Mouse (Mus musculus) monocyte, adult 59 days (primary cell): Measurements from ENCODE around the gene Nucks1. TPM values are rescaled to one million over a fixed set of nuclear protein-coding genes. Genes with fewer than 3 reads are reported as not detected.

Experiments
- total RNA-seq, 2 experiments: library from RNA; stranded (reverse); gene quantifications; one replicate each; pipeline ENCODE4 v1.2.4; 2023

Gene Nucks1
- 10 to 100 TPM; 37.7 to 38.3 TPM for total RNA-seq

DNA sequence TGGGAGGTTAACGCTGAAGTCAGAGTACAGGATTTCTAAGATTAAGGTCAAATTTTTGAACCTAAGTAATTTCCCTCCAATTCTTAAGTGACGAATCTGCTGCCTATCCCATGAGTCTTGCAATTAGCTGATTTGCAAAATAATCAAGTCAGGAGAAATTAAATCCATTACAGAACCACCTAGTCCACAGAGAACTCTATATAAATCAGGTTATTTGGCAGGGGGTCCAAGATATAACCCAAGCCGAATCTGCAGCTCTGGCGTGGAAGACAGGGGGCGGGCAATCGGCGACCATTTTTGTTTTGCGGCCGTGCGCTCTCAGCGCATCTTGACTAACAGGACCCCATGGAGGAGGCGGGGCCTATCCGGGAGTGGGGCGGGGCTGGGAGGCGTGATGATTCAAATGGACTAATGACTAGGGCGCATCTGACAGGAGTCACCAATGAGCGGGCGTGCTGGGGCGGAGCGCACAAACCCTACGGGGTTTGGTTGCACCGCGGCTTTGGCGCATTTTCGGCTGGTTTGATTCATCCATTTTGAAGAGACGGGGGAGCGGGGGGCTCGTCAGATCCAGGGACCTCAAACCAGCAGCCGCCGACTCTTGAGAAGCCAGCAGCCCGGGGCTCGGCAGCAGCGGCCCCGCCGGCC is at the start of gene Nucks1:
TSS of gene Nucks1 (plus strand) at position 534 of the 648 bp plus-strand sequence.

DNA sequence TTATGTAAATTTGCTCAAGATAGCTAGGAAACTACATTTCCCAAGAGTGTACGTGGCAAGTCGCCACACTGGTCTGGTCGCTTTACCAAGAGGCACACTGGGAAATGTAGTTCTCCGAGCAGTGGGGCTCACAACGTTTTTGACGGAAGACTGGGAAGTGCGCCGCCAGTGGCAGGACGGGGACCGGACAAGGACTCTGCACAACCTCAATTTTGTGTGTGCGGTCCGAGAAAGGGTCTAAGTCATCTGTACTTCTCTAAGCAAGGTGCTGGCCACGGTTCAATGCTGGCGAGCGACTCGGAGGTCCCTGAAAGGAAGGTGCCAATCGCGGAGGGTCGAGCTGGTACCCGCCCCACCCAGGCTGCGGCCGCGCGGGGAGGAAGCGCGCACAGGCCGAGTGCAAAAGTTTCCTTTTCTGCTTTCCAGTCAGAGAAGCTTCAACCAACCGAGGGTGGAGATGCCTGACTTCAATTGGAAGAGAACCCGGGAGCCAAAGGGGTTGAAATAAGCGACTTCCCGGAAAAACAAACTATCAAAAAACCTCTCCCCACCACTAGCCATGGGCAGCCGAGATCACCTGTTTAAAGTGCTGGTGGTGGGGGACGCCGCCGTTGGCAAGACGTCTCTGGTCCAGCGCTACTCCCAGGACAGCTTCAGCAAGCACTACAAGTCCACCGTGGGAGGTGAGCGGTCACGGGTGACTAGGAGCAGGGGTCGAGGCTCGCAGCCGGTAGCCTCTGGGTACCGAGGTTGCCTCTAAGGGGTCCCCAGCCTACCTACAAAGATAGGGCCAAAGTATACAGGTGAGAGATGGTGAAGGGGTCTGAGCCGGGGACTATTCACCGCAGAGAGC is 43.0 kb upstream of the Nucks1 start, which contains the start of gene Rab29:
TSS of gene Rab29 (plus strand) at position 132 of the 853 bp plus-strand sequence.

DNA sequence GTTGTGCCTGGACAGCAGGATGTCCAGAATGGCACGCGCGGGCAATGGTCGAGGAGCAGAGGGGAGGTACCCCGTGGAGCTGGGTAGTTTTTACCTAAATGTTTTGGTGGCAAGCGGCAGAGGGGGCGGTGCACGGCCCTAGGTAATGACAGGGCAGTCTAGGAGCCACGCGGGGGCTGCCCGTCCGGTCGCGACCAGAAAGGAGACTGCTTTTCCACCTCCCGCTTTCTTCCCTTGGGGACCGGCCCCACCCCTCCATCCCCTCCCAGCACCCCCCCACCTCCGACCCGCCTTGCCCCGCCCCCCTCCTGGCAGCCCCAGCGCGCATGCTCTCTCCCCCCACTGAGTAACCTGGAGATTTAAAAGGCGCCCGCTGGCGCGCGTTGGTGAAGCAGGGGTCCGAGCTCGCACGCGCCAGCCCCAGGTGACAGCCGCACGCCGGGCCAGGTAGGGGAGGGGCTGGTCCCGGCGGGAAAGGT is 52.3 kb downstream of the Nucks1 start, which contains the start of gene Slc45a3:
TSS of gene Slc45a3 (plus strand) at position 362 of the 479 bp plus-strand sequence.

Other genes with a start within 250 kb of the Nucks1 start
- 10 to 100 TPM; 20.0 to 21.9 TPM for gene Rab7b, start 221.8 kb upstream of the Nucks1 start, total RNA-seq
- not detected for gene Slc26a9, start 166.5 kb upstream of the Nucks1 start, total RNA-seq
- gene Pm20d1, start 113.2 kb upstream of the Nucks1 start, total RNA-seq = under 1 TPM in 1 of 2 experiments, not detected in 1; 0.30 TPM
- 10 to 100 TPM; 22.8 to 23.7 TPM for gene Slc41a1, start 83.0 kb upstream of the Nucks1 start, total RNA-seq
- gene Rab29, start 43.3 kb upstream of the Nucks1 start, total RNA-seq = 10 to 100 TPM; 49.4 to 49.7 TPM
- 10 to 100 TPM; 50.0 to 65.3 TPM for gene Slc45a3, start 52.4 kb downstream of the Nucks1 start, total RNA-seq
- 100 to 1,000 TPM; 116 to 132 TPM for gene Elk4, start 97.1 kb downstream of the Nucks1 start, total RNA-seq
- not detected for gene Mfsd4a, start 157.5 kb downstream of the Nucks1 start, total RNA-seq
- gene Cdk18, start 229.2 kb downstream of the Nucks1 start, total RNA-seq = 1 to 10 TPM; 1.4 to 3.2 TPM